Mouse (Mus musculus) embryonic facial prominence, embryonic 14.5 days (tissue): Measurements from ENCODE around the gene Otud3. TPM values are rescaled to one million over a fixed set of nuclear protein-coding genes. Genes with fewer than 3 reads are reported as not detected.
A peak's percentile ranks its signal among the peaks of the same experiment; 100 is the strongest.
"Not testable (repeated sequence)": the region's sequence is repeated elsewhere in the genome, so short reads cannot be mapped to it uniquely, and the experiment has no call there.

Source experiments
- ATAC-seq: fragments of 200-750 bp; cut with Nextera tagmentation; 2 replicates; pipeline ENCODE4 v1.8.0; 2017; ENCODE audit warnings: low read depth, moderate number of reproducible peaks, moderate TSS enrichment
- DNase-seq: peaks from one replicate; pipeline ENCODE4 v3.0.0-alpha.2; 2015; ENCODE audit warnings: low spot score
- H3K27ac ChIP-seq: fragments of 300-500 bp; sonication (generic); replicated peaks from 2 replicates; pipeline ENCODE4 v1.5.1; 2014; ENCODE audit warnings: low read depth, mild to moderate bottlenecking, low read length, moderate library complexity
- H3K27me3 ChIP-seq: fragments of 300-500 bp; sonication (generic); replicated peaks from 2 replicates; pipeline ENCODE4 v1.6.1; 2014; ENCODE audit warnings: low read length; ENCODE audit not compliant: control insufficient read depth, insufficient read depth
- H3K36me3 ChIP-seq: fragments of 300-500 bp; sonication (generic); 2 replicates; pipeline ENCODE4 v1.6.1; 2014; ENCODE audit warnings: low read length, mixed read lengths; ENCODE audit not compliant: control insufficient read depth, insufficient read depth
- H3K4me1 ChIP-seq: fragments of 300-500 bp; sonication (generic); 2 replicates; pipeline ENCODE4 v1.6.1; 2014; ENCODE audit warnings: antibody characterized with exemption, low read length; ENCODE audit not compliant: control insufficient read depth, insufficient read depth
- H3K4me2 ChIP-seq: fragments of 300-500 bp; sonication (generic); 2 replicates; pipeline ENCODE4 v1.6.1; 2014; ENCODE audit warnings: low read depth, mild to moderate bottlenecking, low read length, moderate library complexity, mixed read lengths
- H3K4me3 ChIP-seq: fragments of 300-500 bp; sonication (generic); 2 replicates; pipeline ENCODE4 v1.5.1; 2014; ENCODE audit warnings: low read depth, mild to moderate bottlenecking, low read length
- H3K9ac ChIP-seq: fragments of 300-500 bp; sonication (generic); 2 replicates; pipeline ENCODE4 v1.6.1; 2014; ENCODE audit warnings: low read depth, mild to moderate bottlenecking, low read length, moderate library complexity, mixed read lengths
- H3K9me3 ChIP-seq: fragments of 300-500 bp; sonication (generic); 2 replicates; pipeline ENCODE4 v1.6.1; 2016; ENCODE audit warnings: low read length; ENCODE audit not compliant: control insufficient read depth
- WGBS: fragments of 180-500 bp; shearing (Covaris S2); extraction: QIAGEN DNeasy Blood & Tissue Kit; methylation state at CpG from one replicate; pipeline ENCODE4 v1.1.7; 2014; 5-methylcytosine and 5-hydroxymethylcytosine counted together
- polyA plus RNA-seq: library from polyadenylated mRNA; unstranded; fragments of >200 nt; fragmentation: Nextera tagmentation; extraction: Ambion mirVana; gene quantifications from 2 replicates; pipeline ENCODE4 v1.2.1, GENCODE M21; 2014

Otud3 gene
- polyA plus RNA-seq, 1 experiment from 2014 or later = 4.1 TPM

GRCm38 (mm10) chr4:138882179-138882578 is 31.6 kb downstream of the Otud3 start:
- H3K27me3 ChIP-seq = no peaks in the 10 kb centered on the region
- 0 out of 2 replicates have a peak, but pooled peaks cover 6% of the 10 kb centered on the region for H3K4me1 ChIP-seq
- H3K4me3 ChIP-seq = peak overlapping the region; percentile 14
- WGBS = 6% methylated on average over 13 of the region's 16 CpGs
- H3K27ac ChIP-seq = no peak overlapping the region
- H3K36me3 ChIP-seq = no peaks in the 10 kb centered on the region
- H3K9ac ChIP-seq = peak overlapping the region; percentile 43
- DNase-seq (peak; percentile 61), ATAC-seq (peak; percentile 62; the same call in 1 of the 2 replicates)
- H3K4me2 ChIP-seq = peak overlapping the region; percentile 51
- no peaks in the 10 kb centered on the region for H3K9me3 ChIP-seq

- no peak overlapping the region for H3K27ac ChIP-seq
- no peak for ATAC-seq
- no peaks in the 10 kb centered on the region for H3K9me3 ChIP-seq
These were observed 32.7 kb downstream of the Otud3 start for GRCm38 (mm10) chr4:138880811-138881584.

GRCm38 (mm10) chr4:138879808-138880207 is 33.9 kb downstream of the Otud3 start:
- Histone ChIP-seq H3K4me3 (no peak overlapping the region), H3K4me1 (0 out of 2 replicates have a peak, but pooled peaks cover 6% of the 10 kb centered on the region), H3K4me2 (no peak overlapping the region), H3K9me3 (no peaks in the 10 kb centered on the region), H3K27me3 (no peaks in the 10 kb centered on the region), H3K27ac (no peak overlapping the region), H3K9ac (no peak overlapping the region), H3K36me3 (no peaks in the 10 kb centered on the region)
- ATAC-seq = no peak
- DNase-seq = no peak
- WGBS = 83% methylated on average over 11 of the region's 11 CpGs

More at GRCm38 (mm10) chr4:138880811-138881584, 32.7 kb downstream of the Otud3 start:
- Histone ChIP-seq H3K4me1 (0 out of 2 replicates have a peak, but pooled peaks cover 6% of the 10 kb centered on the region), H3K9ac (no peak overlapping the region), H3K27me3 (no peaks in the 10 kb centered on the region), H3K36me3 (no peaks in the 10 kb centered on the region), H3K4me3 (no peak overlapping the region), H3K4me2 (no peak overlapping the region)
- DNase-seq = no peak
- WGBS = 72% methylated on average over 7 of the region's 7 CpGs

GRCm38 (mm10) chr4:138878783-138879182 is 35.0 kb downstream of the Otud3 start:
- Histone ChIP-seq H3K4me3 (no peak overlapping the region), H3K27me3 (no peaks in the 10 kb centered on the region), H3K27ac (no peak overlapping the region), H3K4me2 (no peak overlapping the region), H3K4me1 (0 out of 2 replicates have a peak, but pooled peaks cover 6% of the 10 kb centered on the region), H3K9me3 (no peaks in the 10 kb centered on the region), H3K36me3 (no peaks in the 10 kb centered on the region), H3K9ac (no peak overlapping the region)
- DNase-seq (no peak), ATAC-seq (no peak)
- 62% methylated on average over 8 of the region's 8 CpGs for WGBS

GRCm38 (mm10) chr4:138877731-138878130 is 36.0 kb downstream of the Otud3 start, which contains the start of gene Pla2g2e:
Gene Pla2g2e, plus strand, starts transcription at chr4:138877942.
- Histone ChIP-seq H3K36me3 (no peaks in the 10 kb centered on the region), H3K4me1 (0 out of 2 replicates have a peak, but pooled peaks cover 6% of the 10 kb centered on the region), H3K27ac (no peak within 1 kb of the TSS), H3K4me2 (no peak within 1 kb of the TSS), H3K9me3 (peaks cover under 1% of the 10 kb centered on the region), H3K4me3 (no peak within 1 kb of the TSS), H3K9ac (no peak within 1 kb of the TSS), H3K27me3 (no peaks in the 10 kb centered on the region)
- no peak for ATAC-seq
- WGBS = 68% methylated on average over 4 of the region's 4 CpGs
- no peak for DNase-seq

GRCm38 (mm10) chr4:138875986-138876385 is 37.8 kb downstream of the Otud3 start:
- 94% methylated on average over 2 of the region's 2 CpGs for WGBS
- H3K4me2 ChIP-seq = no peak overlapping the region
- H3K27ac ChIP-seq = no peak overlapping the region
- no peaks in the 10 kb centered on the region for H3K36me3 ChIP-seq
- no peak overlapping the region for H3K9ac ChIP-seq
- no peaks in the 10 kb centered on the region for H3K4me1 ChIP-seq
- H3K9me3 ChIP-seq = peaks cover 7% of the 10 kb centered on the region
- no peak for DNase-seq
- H3K4me3 ChIP-seq = no peak overlapping the region
- ATAC-seq = no peak
- no peaks in the 10 kb centered on the region for H3K27me3 ChIP-seq

- H3K27ac ChIP-seq, H3K9me3 ChIP-seq, ATAC-seq, H3K4me1 ChIP-seq, H3K27me3 ChIP-seq, H3K9ac ChIP-seq, H3K4me2 ChIP-seq, DNase-seq, H3K4me3 ChIP-seq, H3K36me3 ChIP-seq: not testable (repeated sequence)
- WGBS = 71% methylated on average over 2 of the region's 2 CpGs
These were observed 38.5 kb downstream of the Otud3 start for GRCm38 (mm10) chr4:138875275-138875674.

GRCm38 (mm10) chr4:138873864-138874263 is 39.9 kb downstream of the Otud3 start, which contains the start of gene Gm13030:
Gene Gm13030, minus strand, starts transcription at chr4:138873964.
- Histone ChIP-seq H3K4me3 (no peak within 1 kb of the TSS), H3K9ac (no peak within 1 kb of the TSS), H3K36me3 (no peaks in the 10 kb centered on the region), H3K27ac (no peak within 1 kb of the TSS), H3K4me2 (no peak within 1 kb of the TSS), H3K9me3 (peaks cover 9% of the 10 kb centered on the region), H3K4me1 (no peaks in the 10 kb centered on the region), H3K27me3 (no peaks in the 10 kb centered on the region)
- no peak for ATAC-seq
- WGBS = 84% methylated on average over 6 of the region's 6 CpGs
- DNase-seq = no peak
